Mouse (Mus musculus): ENCODE measurements around the gene 9530003J23Rik.

9530003J23Rik gene

GRCm38 (mm10) chr10:117185399-117186089, 53.0 kb downstream of the 9530003J23Rik start:
- DNase-seq (ENCODE audit: low spot score) = no peak

Measured in c-Kit-positive CD71-positive TER-119-positive erythroid progenitor cells, embryonic 14.5 days (primary cell).